Mouse (Mus musculus): ENCODE data around the gene Ccdc85c. TPM values are rescaled to one million over a fixed set of nuclear protein-coding genes. Genes with fewer than 3 reads are reported as not detected.

Ccdc85c gene
- total and polyA plus RNA-seq, 3 experiments: 14.0 to 32.4 (median 15.2) TPM

GRCm38 (mm10) chr12:108287011-108287410 is 11.8 kb upstream of the Ccdc85c start:
- TF ChIP-seq ZKSCAN1 (IDR thresholded peaks at IDR 0.05; ENCODE audit: borderline replicate concordance, low read depth, low read length) (no peak), MXI1 (IDR thresholded peaks at IDR 0.05; ENCODE audit: low read depth, low read length) (no peak), MAFK (IDR thresholded peaks at IDR 0.05; ENCODE audit: insufficient replicate concordance, low read length) (no peak), NELFE (IDR thresholded peaks at IDR 0.05; ENCODE audit: low read depth, low read length) (no peak), PAX5 (IDR thresholded peaks at IDR 0.05; ENCODE audit: low read length) (no peak), ZNF384 (IDR thresholded peaks at IDR 0.05; ENCODE audit: low read depth, low read length) (no peak), ZC3H11A (IDR thresholded peaks at IDR 0.05; ENCODE audit: low read depth, low read length) (no peak), USF1 (IDR thresholded peaks at IDR 0.05; ENCODE audit: low read depth, low read length) (no peak), CTCF (conservative IDR thresholded peaks at IDR 0.05 in 1 of 2, IDR thresholded peaks at IDR 0.05 in 1 of 2; ENCODE audit: low read depth in 2 of 2, low read length in 2 of 2) (no peak), JUND (conservative IDR thresholded peaks at IDR 0.05; ENCODE audit: low read depth, low read length) (no peak), NRF1 (IDR thresholded peaks at IDR 0.05; ENCODE audit: low read depth, low read length) (no peak), IRF4 (IDR thresholded peaks at IDR 0.05; ENCODE audit: low read depth, low read length) (no peak), BHLHE40 (IDR thresholded peaks at IDR 0.05; ENCODE audit: low read depth, low read length) (no peak)
- no peak overlapping the region for H3K27ac ChIP-seq (ENCODE audit: insufficient read depth, low read depth)
- in situ Hi-C loops (cut with MboI; ENCODE audit: low pct_ligation_motif_present, low pct_unique_long_range_greater_than_20kb, low sequenced_read_pairs): no loop called here
- no peak overlapping the region for H3K4me2 ChIP-seq (ENCODE audit: insufficient read depth, low read depth, poor library complexity, severe bottlenecking)
- DNase-seq (ENCODE audit: extremely low read depth): no peak
- H3K27me3 ChIP-seq (replicated peaks): peaks cover 32% of the 10 kb centered on the region
- no peak overlapping the region for H3K9ac ChIP-seq (ENCODE audit: insufficient read depth, low read depth)
- H3K36me3 ChIP-seq (replicated peaks in 1 of 2; ENCODE audit: control insufficient read depth in 1 of 2, insufficient read depth in 1 of 2, low read length in 1 of 2): no peaks in the 10 kb centered on the region
- H3K4me1 ChIP-seq (ENCODE audit: control insufficient read depth in 1 of 2, insufficient read depth in 2 of 2): peaks cover 5 to 35% of the 10 kb centered on the region in 2 experiments; a peak in 2 of 4 replicates
- peaks cover 4% of the 10 kb centered on the region for H3K9me3 ChIP-seq (replicated peaks; ENCODE audit: low read length)
- H3K79me2 ChIP-seq (replicated peaks; ENCODE audit: control insufficient read depth, extremely low read depth, insufficient read depth, poor library complexity, severe bottlenecking): no peaks in the 10 kb centered on the region
- dilution Hi-C loops (cut with MboI; ENCODE audit: extremely low pct_ligation_motif_present, extremely low pct_unique_long_range_greater_than_20kb, low sequenced_read_pairs): no loop called here
- H3K4me3 ChIP-seq (replicated peaks in 1 of 3; ENCODE audit: low read depth in 2 of 3, low read length in 2 of 3, poor library complexity in 1 of 3): no peak overlapping the region

- no peak overlapping the region for H3K9ac ChIP-seq (ENCODE audit: insufficient read depth, low read depth)
- H3K4me1 ChIP-seq (ENCODE audit: control insufficient read depth in 1 of 2, insufficient read depth in 2 of 2): peaks cover 5 to 29% of the 10 kb centered on the region in 2 experiments; a peak in 2 of 4 replicates
- in situ Hi-C loops (cut with MboI; ENCODE audit: low pct_ligation_motif_present, low pct_unique_long_range_greater_than_20kb, low sequenced_read_pairs): no loop called here
- H3K4me2 ChIP-seq (ENCODE audit: insufficient read depth, low read depth, poor library complexity, severe bottlenecking): no peak overlapping the region
- no peak overlapping the region for H3K4me3 ChIP-seq (replicated peaks in 1 of 3; ENCODE audit: low read depth in 2 of 3, low read length in 2 of 3, poor library complexity in 1 of 3)
- TF ChIP-seq PAX5 (IDR thresholded peaks at IDR 0.05; ENCODE audit: low read length): no peak
- TF ChIP-seq USF2 (conservative IDR thresholded peaks at IDR 0.05; ENCODE audit: low read depth, low read length): no peak
- no peak for TF ChIP-seq TCF12 (IDR thresholded peaks at IDR 0.05; ENCODE audit: low read depth, low read length)
- TF ChIP-seq ETS1 (conservative IDR thresholded peaks at IDR 0.05; ENCODE audit: low read depth, low read length): no peak
- TF ChIP-seq ZMIZ1 (IDR thresholded peaks at IDR 0.05; ENCODE audit: low read depth, low read length): no peak
- no peak for TF ChIP-seq BHLHE40 (IDR thresholded peaks at IDR 0.05; ENCODE audit: low read depth, low read length)
- TF ChIP-seq JUN (IDR thresholded peaks at IDR 0.05; ENCODE audit: insufficient read depth, low read depth, low read length): no peak
- no peak for TF ChIP-seq CHD1 (IDR thresholded peaks at IDR 0.05; ENCODE audit: low read depth, low read length)
- TF ChIP-seq CHD2 (IDR thresholded peaks at IDR 0.05; ENCODE audit: low read length): no peak
- TF ChIP-seq SMC3 (IDR thresholded peaks at IDR 0.05; ENCODE audit: low read depth, low read length): no peak
- no peak for TF ChIP-seq MAZ (IDR thresholded peaks at IDR 0.05; ENCODE audit: low read depth, low read length)
- TF ChIP-seq RAD21 (IDR thresholded peaks at IDR 0.05; ENCODE audit: low read depth, low read length): no peak
- no peak for TF ChIP-seq TBP (conservative IDR thresholded peaks at IDR 0.05; ENCODE audit: low read depth, low read length)
- TF ChIP-seq MEF2A (IDR thresholded peaks at IDR 0.05; ENCODE audit: borderline replicate concordance, low read depth, low read length): no peak
- no peak for TF ChIP-seq POLR2AphosphoS2 (IDR thresholded peaks at IDR 0.05; ENCODE audit: low read depth, low read length)
- TF ChIP-seq ZKSCAN1 (IDR thresholded peaks at IDR 0.05; ENCODE audit: borderline replicate concordance, low read depth, low read length): no peak
- no peak for TF ChIP-seq IRF4 (IDR thresholded peaks at IDR 0.05; ENCODE audit: low read depth, low read length)
- no peak for TF ChIP-seq NRF1 (IDR thresholded peaks at IDR 0.05; ENCODE audit: low read depth, low read length)
- no peak for TF ChIP-seq ZNF384 (IDR thresholded peaks at IDR 0.05; ENCODE audit: low read depth, low read length)
- TF ChIP-seq NELFE (IDR thresholded peaks at IDR 0.05; ENCODE audit: low read depth, low read length): no peak
- peaks cover 4% of the 10 kb centered on the region for H3K9me3 ChIP-seq (replicated peaks; ENCODE audit: low read length)
- H3K27ac ChIP-seq (ENCODE audit: insufficient read depth, low read depth): no peak overlapping the region
- peaks cover 33% of the 10 kb centered on the region for H3K27me3 ChIP-seq (replicated peaks)
- no peaks in the 10 kb centered on the region for H3K36me3 ChIP-seq (replicated peaks in 1 of 2; ENCODE audit: control insufficient read depth in 1 of 2, insufficient read depth in 1 of 2, low read length in 1 of 2)
- no peak for DNase-seq (ENCODE audit: extremely low read depth)
- dilution Hi-C loops (cut with MboI; ENCODE audit: extremely low pct_ligation_motif_present, extremely low pct_unique_long_range_greater_than_20kb, low sequenced_read_pairs): no loop called here
- no peaks in the 10 kb centered on the region for H3K79me2 ChIP-seq (replicated peaks; ENCODE audit: control insufficient read depth, extremely low read depth, insufficient read depth, poor library complexity, severe bottlenecking)
Observed at GRCm38 (mm10) chr12:108286381-108286780, 11.2 kb upstream of the Ccdc85c start.

Measured in CH12.LX (cell line).